Mouse (Mus musculus): Measurements from ENCODE around the gene Cul9. TPM values are rescaled to one million over a fixed set of nuclear protein-coding genes. Genes with fewer than 3 reads are reported as not detected.
"Not testable (repeated sequence)": the region's sequence is repeated elsewhere in the genome, so short reads cannot be mapped to it uniquely, and the experiment has no call there.

Gene Cul9
- total RNA-seq, 2 experiments from 2014 or later, result 49.3 to 50.8 TPM

GRCm38 (mm10) chr17:46521963-46522668 is 24.1 kb downstream of the Cul9 start:
- intact Hi-C loops (cut with DNase I), result no loop called here
- DNase-seq (ENCODE audit: low spot score in 2 of 2), result no peak

- intact Hi-C loops (cut with DNase I), result no loop called here
- no peak for DNase-seq (ENCODE audit: low spot score in 2 of 2)
These were observed 25.0 kb downstream of the Cul9 start for GRCm38 (mm10) chr17:46521174-46521573.

DNA sequence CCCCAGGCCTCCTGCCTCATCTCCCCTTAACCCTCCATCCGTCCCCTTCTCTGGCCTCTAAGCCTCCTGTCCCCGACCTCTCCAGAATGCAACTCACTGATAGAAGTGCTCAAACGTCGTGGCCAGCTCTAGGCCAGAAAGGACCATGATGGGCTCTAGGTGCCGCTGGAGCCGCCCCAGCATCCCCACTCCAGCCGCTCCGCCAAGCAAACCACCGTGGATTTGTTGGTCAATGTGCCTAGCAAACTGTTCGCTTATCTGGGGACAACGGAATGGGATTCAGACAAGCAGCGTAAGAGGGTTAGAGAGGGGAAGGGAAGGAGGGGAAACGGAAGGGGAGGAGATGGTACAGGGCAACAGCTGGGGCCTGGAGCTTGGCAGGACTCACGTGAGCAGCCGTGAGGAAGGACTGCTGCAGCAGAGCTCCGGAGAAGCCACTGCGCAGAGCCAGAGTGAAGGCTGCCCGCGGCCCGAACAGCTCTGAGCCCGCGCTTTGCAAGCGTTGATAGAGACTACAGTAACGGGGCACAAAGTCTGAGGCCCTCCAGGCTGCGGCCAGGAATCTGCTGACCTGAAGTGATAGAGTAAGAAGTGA is 25.7 kb downstream of the Cul9 start:
- no peak for DNase-seq (ENCODE audit: low spot score in 2 of 2)
- intact Hi-C loops (cut with DNase I), result no loop called here

DNA sequence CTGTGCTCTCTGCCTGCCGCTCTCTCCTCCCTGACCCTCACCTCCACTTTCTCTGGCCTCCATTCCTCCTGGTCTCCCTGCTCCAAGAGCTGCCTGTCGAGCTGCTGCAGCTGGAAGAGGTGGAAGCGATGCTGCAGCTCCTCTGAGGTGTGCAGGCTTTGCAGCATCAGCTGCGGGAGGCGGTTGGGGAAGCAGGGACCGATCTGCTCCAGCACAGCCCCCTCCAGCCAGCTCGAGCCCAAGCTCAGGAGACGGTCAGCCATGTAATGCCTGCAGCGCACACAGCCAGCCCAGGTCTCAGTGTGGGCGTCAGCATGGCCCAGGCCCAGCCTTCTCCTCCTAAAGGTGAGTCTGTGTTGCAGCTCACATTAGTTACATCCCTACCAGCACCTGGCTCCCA is 26.2 kb downstream of the Cul9 start:
- DNase-seq (ENCODE audit: low spot score in 2 of 2), result no peak
- intact Hi-C loops (cut with DNase I), result no loop called here

DNA sequence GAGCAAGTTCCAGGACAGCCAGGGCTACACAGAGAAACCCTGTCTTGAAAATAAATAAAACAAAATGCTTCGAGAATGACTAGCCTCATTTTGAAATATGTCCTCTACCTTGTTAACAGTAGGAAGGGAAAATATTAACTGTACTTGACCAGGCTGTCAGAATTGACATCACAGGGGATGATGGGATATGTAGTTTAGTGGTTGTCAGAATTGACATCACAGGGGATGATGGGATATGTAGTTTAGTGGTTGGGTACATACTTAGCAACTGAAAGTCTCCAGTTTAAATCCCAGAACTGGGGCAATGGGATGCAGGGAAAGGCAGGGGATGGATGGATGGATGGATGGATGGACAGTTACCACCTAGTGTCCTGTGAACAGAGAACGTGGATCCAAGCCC is 32.9 kb downstream of the Cul9 start:
- no peak for DNase-seq (ENCODE audit: low spot score in 2 of 2)
- intact Hi-C loops (cut with DNase I), result no loop called here

DNA sequence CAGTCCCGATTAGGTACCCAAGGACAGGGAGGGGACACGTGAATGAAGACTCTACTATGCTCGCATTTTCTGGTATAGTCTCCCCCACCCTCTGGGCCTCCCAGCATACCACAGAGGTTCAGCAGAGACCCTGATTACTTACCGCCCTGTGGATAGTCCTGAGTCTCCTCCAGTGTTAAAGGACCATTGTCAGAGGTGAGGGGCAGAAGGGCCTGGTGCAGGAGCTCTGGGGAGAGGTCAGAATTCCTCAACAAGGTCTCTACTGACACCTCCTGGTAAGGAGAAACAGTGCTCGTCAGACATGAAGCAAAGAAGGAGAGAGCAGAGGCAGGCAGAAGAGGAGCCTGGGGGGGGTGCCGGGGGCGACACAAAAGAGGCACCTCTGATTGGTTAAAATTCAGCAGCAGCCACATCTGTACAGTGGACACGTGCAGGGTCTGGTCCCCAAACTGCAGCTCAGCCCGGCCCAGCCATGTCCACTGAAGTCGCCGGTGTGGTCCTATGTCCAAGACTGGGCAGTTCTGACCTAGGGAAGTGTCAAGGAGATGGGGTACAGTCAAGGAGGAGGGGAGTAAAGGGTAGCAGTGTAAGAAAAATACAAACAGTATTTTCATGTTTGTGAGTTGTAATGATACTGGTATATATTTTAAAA is 35.0 kb downstream of the Cul9 start:
- intact Hi-C loops (cut with DNase I), result no loop called here
- DNase-seq (ENCODE audit: low spot score in 2 of 2), result no peak

DNA sequence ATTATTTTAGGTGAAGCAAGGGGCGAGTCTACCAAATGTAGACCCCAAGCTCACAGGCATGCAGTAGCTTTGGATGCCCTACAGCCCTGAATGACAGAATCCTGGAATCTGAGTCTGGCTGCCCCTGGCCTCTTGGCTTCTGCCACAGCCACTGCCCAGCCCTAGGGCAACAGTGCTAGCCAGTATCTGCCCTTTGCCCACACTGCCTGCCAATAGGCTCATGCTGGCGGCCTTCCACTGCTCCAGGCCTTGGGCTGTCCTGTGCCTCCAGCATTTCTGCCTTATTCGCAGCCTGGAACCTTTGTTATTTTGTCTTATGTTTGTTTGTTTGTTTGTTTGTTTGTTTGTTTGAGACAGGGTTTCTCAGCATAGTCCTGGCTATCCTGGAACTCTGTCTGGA is 40.6 kb downstream of the Cul9 start:
- no peak for DNase-seq (ENCODE audit: low spot score in 2 of 2)
- intact Hi-C loops (cut with DNase I), result no loop called here

DNA sequence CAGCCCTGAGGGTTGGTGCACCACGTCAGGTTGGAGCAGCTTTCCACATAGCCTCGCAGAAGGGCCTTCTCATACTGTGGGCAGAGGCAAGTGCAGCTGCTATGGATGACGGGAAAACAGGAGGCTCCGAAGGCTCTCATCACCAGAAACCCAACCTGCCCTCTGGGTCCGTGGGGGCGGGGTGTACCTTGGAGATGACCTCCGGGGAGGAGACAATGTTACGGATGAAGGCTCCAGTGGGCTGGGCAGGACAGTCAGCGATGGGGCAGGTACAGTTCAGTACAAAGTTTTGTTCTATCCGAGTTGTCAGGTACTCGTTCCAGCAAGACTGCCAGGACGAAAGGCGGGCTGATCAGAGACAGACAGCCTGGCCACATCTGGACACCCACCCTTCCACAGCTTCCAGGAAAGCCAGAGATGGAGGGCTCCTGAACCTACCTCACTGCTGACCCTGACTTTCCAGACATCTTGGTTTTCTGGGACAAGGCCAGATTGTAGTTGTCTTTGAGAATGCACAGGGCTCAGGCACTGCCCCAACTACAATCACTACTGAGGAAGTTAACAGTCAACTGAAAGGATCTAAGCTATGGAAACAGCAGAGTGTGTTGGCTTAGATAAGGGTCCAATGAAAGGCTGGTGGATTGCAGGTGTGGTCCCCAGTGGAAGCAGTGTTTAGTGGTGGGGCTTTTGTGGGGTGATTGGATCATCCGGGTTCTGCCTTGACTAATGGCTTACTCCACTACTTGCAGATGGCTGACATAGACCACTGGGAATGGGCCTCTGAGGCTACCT is 42.1 kb downstream of the Cul9 start:
- DNase-seq (ENCODE audit: low spot score in 2 of 2), result no peak
- intact Hi-C loops (cut with DNase I), result no loop called here

DNA sequence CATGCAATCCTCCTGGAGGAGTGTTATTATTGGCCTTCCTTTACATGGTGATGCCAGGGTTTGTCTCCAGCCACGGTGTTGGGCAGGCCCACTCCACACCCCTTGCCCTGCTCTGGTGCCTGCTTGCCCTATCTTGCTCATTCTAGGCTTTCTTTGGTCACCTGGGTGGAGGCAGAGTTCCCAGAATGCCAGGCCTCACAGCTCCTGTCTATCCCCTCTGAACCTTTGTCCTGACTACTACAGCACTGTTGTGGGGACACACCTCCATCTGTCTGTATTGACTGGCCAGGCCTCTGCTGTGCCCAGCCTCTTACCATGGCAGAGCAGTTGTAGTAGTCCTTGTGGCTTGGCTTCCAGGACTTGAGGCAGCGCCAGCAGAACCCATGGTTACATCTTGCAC is 43.4 kb downstream of the Cul9 start:
- intact Hi-C loops (cut with DNase I), result no loop called here
- DNase-seq (ENCODE audit: low spot score in 2 of 2), result no peak

- no peak for DNase-seq (ENCODE audit: low spot score in 2 of 2)
- intact Hi-C loops (cut with DNase I), result no loop called here
These were observed 48.2 kb downstream of the Cul9 start for GRCm38 (mm10) chr17:46497956-46498355.

DNA sequence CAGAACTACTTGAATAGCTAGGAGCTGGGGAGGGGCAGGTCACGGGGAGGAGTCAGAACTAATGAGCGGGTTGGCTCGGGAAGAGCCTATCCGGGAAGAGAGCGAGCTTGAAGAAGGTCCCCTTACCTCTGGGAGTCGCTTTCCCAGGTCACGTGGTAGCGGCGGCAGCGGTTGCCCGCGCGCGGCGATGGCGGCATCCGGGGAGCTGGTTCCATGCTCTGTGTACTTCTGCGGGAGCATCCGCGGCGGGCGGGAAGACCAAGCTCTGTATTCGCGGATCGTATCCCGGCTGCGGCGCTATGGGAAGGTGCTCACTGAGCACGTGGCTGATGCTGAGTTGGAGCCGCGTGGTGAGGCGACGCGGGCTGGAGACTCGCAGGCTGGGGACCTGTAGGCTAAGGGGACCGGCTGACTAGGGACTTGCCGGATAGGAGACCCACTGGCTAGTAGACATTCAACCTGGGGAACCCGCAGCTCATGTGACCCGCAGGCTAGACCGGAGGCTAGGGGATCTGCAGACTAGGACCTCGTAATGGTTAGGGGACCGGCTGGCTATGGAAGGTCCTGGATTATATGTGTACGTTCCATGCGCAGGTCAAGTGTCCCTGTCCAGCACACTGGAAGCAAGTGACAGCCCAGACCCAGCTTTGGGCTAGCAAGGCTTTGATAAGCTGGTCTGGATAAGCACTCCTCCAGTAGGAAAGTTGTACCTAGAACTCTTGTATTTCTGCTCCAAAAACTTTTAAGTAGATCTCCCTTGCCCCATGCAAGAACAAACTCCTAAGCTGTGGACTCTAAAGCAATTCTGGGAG is 49.4 kb downstream of the Cul9 start, which contains the start of gene Dnph1:
Gene Dnph1 (plus strand): TSS at position 89 of the 812 bp plus-strand sequence.
- DNase-seq (ENCODE audit: low spot score in 2 of 2), result peak; percentile 80 to 86
- intact Hi-C loops (cut with DNase I), result no loop called here

GRCm38 (mm10) chr17:46496081-46496480 is 50.1 kb downstream of the Cul9 start:
- intact Hi-C loops (cut with DNase I), result not testable (repeated sequence)

GRCm38 (mm10) chr17:46495486-46495885 is 50.7 kb downstream of the Cul9 start:
- intact Hi-C loops (cut with DNase I), result no loop called here
- DNase-seq (ENCODE audit: low spot score in 2 of 2), result no peak

More at GRCm38 (mm10) chr17:46496081-46496480, 50.1 kb downstream of the Cul9 start:
- not testable (repeated sequence) for DNase-seq (ENCODE audit: low spot score in 2 of 2)

DNA sequence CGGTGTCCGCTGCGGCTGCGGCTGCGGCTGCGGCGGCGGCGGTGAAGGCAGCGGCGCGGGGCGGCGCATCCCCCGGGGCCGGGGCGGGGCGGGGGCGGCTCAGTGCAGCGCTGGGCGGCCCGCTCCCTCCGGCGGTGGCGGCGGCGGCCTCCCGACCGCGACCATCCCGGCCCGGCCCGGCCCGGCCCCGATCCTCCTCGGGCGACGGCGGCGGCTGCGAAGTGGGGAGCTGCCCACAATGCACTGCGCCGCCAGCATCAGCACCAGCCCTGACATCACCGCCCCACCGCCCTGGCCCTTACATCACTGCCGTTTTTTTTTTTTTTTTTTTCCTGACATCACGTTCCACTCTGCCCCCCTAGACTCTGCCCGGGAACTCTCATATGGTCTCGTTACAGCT is 58.8 kb downstream of the Cul9 start, which contains the start of gene Ttbk1:
Gene Ttbk1 (minus strand): TSS at position 245 of the 400 bp plus-strand sequence.
- peak; percentile 68 to 76 for DNase-seq (ENCODE audit: low spot score in 2 of 2)
- intact Hi-C loops (cut with DNase I), result no loop called here

DNA sequence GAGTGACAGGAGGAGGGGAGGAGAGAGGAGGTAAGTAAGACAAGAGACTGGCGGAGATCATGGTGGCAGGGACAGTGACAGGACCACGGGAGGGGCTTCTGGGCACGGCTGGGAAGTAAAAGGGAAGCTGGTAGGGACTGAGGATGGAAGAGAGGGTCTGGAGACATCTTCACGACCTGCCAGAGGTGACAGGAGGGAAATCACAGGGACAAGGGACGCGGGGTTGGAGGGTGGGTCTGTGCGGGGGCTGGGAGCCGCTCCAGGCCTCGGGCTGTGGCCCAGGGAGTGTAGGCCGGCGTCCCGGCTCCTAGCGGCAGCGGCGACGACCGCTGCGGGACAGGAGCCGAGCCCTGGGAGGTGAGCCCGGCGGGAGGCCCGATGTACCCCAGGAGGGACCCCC is 59.2 kb downstream of the Cul9 start:
- DNase-seq (ENCODE audit: low spot score in 2 of 2), result no peak
- intact Hi-C loops (cut with DNase I), result no loop called here

DNA sequence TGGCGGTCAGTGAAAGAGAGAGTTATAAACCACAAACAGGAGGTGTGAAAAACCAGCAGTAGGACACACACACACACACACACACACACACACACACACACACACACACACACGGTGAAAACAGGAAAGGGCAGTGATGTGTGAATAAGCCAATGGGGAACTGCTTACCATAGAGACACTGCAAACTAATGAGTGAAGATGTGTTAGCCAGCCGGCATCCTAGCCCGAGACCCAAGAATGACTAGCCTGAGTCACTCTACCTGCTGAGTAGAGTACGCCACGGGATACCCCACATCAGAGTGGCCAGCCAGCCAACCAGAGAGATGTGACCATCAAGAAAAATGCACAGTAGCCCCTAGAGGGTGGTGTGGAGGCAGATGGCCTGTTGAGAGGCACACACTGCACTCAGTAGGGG is 61.7 kb downstream of the Cul9 start:
- intact Hi-C loops (cut with DNase I), result no loop called here

DNA sequence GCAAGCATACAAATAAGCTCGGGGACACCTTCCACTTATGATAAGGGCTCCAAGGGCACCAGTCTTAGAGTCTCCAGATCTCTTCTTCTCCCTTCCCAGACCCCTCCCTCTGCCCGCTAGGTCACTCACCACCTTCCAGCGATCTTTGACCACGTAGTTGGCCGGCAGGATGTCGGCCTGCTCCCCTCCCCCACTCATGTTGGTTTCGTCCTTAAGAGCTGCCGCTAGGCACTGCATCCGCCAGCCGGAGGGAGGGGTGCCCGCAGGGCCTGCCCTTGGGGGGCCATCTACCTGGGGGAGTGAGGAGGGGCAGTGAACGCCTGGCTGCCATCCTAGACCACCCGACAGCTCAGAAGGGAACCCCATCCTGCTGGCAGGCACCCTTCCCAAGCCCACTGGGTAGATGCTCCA is 62.2 kb downstream of the Cul9 start:
- intact Hi-C loops (cut with DNase I), result no loop called here
- peak in 1 of 2 experiments; percentile 38 for DNase-seq (ENCODE audit: low spot score in 2 of 2)

More for the DNA sequence above, 61.7 kb downstream of the Cul9 start:
- DNase-seq (ENCODE audit: low spot score in 2 of 2), result peak in 1 of 2 experiments; percentile 52

GRCm38 (mm10) chr17:46483561-46484001 is 62.6 kb downstream of the Cul9 start:
- peak; percentile 70 for DNase-seq (ENCODE audit: low spot score in 2 of 2)
- intact Hi-C loops (cut with DNase I), result no loop called here

GRCm38 (mm10) chr17:46477286-46477685 is 68.9 kb downstream of the Cul9 start:
- no peak for DNase-seq (ENCODE audit: low spot score in 2 of 2)
- intact Hi-C loops (cut with DNase I), result no loop called here

All from left cerebral cortex, postnatal 14 days (tissue).